Mouse (Mus musculus) retina, postnatal 7 days (tissue): ENCODE data around the gene Adssl1.

ENCODE experiments used
- DNase-seq: peaks from one replicate; pipeline ENCODE4 v3.0.0-alpha.2; 2012; ENCODE audit warnings: low read depth, low spot score

Adssl1 gene

GRCm38 (mm10) chr12:112675245-112676035 is 55.6 kb downstream of the Adssl1 start:
- DNase-seq = peak; percentile 80

DNA sequence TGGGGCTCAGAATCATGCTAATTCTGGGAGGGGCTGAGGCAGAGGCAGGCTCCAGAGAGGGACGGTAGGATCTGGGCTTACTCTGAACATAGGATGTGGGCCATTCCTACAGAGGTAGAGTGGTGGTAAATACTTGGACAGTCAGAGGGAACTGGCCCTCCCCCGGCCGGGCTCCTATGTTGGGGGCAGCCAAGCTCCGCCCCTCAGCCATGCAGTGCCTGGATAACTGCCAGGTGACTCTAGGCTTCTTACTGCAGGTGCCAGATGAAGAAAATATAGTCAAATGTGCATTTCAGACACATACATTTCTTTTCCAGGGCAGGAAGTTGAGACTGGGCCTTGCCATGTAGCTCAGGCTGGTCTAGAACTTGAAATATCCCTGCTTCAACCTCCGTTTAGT is 57.2 kb downstream of the Adssl1 start:
- DNase-seq = no peak

DNA sequence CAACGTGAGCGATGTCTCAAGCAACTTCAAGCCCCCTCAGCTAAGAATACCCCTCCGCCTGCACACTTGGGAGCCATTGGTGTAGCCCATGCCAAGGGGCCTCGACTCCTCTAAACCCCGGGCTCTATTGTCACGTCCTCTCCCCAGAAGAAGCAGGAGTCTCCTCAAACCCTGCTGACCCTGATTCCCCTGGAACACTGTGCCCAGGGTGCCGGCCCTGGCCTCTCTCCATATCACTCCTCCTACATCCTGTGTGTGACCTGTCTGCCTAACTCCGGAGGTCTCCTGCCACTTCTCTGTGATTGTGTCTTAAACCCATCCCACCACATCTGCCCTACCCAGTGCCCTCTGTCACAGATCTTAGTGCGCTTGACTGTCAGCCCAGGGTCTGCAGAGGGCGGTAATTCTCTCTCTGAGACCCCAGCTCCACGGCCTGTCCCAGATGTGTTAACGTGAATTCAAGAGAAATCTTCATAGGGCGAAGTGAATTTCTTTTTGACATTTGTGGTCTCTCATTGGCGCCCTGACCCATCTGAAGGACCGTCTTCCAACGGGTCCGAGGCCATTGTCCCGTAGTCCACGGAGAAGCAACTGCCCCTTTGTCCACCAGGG is 58.2 kb downstream of the Adssl1 start:
- no peak for DNase-seq

DNA sequence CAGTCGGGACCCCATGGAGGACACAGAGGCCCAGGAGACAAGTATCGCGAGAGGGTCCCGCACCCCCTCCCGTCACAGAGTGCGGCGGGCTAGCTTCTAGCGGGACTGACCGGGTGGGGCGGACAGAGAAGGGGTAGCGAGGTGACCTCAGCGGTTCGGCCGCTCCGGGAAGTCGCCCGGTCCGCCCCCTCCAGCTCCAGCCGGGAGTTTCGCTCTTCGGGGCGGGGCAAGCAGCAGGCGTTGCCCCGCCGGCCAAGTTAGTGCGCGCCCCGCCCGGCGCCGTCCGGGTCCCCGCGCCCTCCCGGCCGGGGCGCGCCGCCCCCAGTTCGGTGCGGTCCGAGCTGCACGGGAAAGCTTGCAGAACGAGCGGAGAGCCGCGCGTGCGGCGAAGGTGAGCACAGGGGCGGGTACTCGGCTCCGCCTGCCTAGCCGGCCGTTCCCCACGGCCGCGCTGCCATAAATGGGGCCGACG is 58.7 kb downstream of the Adssl1 start, which contains the start of gene Zbtb42:
Zbtb42 (plus strand) TSS at position 274 of the 472 bp plus-strand sequence.
- DNase-seq = no peak

DNA sequence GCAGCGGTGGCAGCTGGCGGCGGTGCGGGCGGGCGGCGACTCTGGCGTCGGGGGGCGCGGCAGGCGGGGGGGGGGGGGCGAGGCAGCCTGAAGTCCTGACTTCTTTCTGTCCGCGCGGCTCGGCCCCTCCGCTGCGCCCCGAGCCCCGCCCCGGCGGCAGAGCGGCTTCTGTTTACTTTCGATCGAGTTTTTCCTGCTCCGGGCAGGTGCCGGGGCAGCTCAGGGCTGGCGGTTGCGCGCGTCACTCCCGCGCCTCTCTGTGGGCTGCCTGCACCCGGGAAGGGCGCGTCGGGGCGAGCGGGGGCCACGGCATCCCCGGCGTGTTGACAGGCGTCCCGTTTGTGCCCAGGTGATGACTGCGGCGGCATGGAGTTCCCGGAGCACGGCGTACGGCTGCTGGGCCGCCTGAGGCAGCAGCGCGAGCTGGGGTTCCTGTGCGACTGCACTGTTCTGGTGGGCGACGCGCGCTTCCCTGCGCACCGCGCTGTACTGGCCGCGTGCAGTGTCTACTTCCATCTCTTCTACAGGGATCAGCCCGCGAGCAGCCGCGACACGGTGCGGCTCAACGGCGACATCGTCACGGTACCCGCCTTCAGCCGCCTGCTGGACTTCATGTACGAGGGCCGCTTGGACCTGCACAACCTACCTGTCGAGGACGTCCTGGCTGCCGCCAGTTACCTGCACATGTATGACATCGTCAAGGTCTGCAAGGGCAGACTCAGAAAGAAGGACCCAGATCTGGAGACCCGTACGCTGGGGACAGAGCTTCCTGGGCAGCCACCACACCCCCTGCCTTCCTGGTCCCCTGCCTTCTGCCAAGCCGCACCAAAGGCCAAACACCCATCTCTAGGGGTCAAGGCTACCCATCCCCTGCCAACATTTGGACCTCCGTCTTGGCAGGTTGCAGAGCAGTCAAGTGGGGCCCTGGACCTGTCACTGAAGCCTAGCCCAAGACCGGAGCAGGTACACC is 59.5 kb downstream of the Adssl1 start:
- no peak for DNase-seq

- DNase-seq = no peak
Measured at GRCm38 (mm10) chr12:112683351-112683750, 63.5 kb downstream of the Adssl1 start.

DNA sequence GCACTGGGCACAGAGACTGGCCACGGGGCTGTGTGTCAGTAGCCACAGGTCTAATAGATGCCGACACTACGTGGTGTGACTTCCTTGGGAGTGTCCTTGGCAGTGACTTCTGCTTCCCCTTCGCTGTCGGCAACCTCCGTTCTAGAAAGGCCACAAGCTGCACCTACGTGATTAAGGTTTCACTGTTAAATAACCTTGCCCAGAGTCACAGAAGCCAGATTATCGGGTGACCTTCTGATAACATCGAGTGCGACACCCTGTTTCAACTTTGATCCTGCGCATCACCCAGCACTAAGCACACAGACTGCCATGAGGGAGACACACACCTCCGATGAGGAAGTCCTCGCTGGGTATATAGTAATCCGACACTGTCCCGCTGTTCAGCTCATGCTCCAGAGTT is 68.6 kb downstream of the Adssl1 start:
- DNase-seq = no peak
